Mouse (Mus musculus) v-Abl transformed pro-B cells (cell line): ENCODE data around the gene Siglech.

Source experiments
- in situ Hi-C, 2 experiments: fragments of 400-800 bp; cut with MboI; formaldehyde crosslinking; loops; one replicate each; pipeline ENCODE4 v1.15.1; 2025; ENCODE audit not compliant: unreplicated experiment in 2 of 2

The Siglech gene

GRCm38 (mm10) chr7:55827551-55827950 is 59.6 kb downstream of the Siglech start:
- in situ Hi-C loops = no loop called here
